Mouse (Mus musculus) MEL (cell line): ENCODE measurements at regions not wholly inside any gene's neighbourhood (a gene's known extent, or its start where the extent isn't known, plus 50 kb on each side); places are given as distances from the start of the nearest gene placed in this dataset.

Experiments
- DNase-seq: peaks from one replicate; pipeline ENCODE4 v3.0.0; 2011; ENCODE audit warnings: low read depth, low spot score
- H3K27ac ChIP-seq: 2 replicates; pipeline ENCODE4 v1.5.1; 2012; ENCODE audit warnings: low read depth, mild to moderate bottlenecking, control low read depth, low read length, moderate library complexity; ENCODE audit not compliant: control insufficient read depth
- H3K27me3 ChIP-seq, 2 experiments: fragments of 150-350 bp in 1 of 2; sonication (generic) in 1 of 2; 2 replicates each; pipeline ENCODE4 v1.6.1; 2012; ENCODE audit warnings: low read length in 2 of 2, mild to moderate bottlenecking in 2 of 2, improper control_type of control experiment in 1 of 2, moderate library complexity in 1 of 2; ENCODE audit not compliant: insufficient read depth in 2 of 2, control insufficient read depth in 1 of 2
- H3K36me3 ChIP-seq, 2 experiments: 2 replicates each; pipeline ENCODE4 v1.6.1; 2012 to 2014; ENCODE audit warnings: low read length in 2 of 2, improper control_type of control experiment in 1 of 2, inconsistent platforms in 1 of 2, mild to moderate bottlenecking in 1 of 2; ENCODE audit not compliant: insufficient read depth in 2 of 2, control insufficient read depth in 1 of 2
- H3K4me1 ChIP-seq, 2 experiments: fragments of 150-350 bp in 1 of 2; sonication (generic) in 1 of 2; 2 replicates each; pipeline ENCODE4 v1.6.1; 2012; ENCODE audit warnings: low read length in 2 of 2, improper control_type of control experiment in 1 of 2, mild to moderate bottlenecking in 1 of 2; ENCODE audit not compliant: insufficient read depth in 2 of 2, control insufficient read depth in 1 of 2
- H3K4me3 ChIP-seq, 2 experiments: fragments of 150-350 bp in 1 of 2; sonication (generic) in 1 of 2; 2 replicates each; pipeline ENCODE4 v1.5.1; 2012; ENCODE audit warnings: low read depth in 2 of 2, low read length in 2 of 2, mild to moderate bottlenecking in 2 of 2, moderate library complexity in 2 of 2, control low read depth in 1 of 2, improper control_type of control experiment in 1 of 2; ENCODE audit not compliant: control insufficient read depth in 1 of 2, insufficient read depth in 1 of 2
- H3K79me2 ChIP-seq: 2 replicates; pipeline ENCODE4 v1.6.1; 2012; ENCODE audit warnings: mild to moderate bottlenecking, low read length, moderate library complexity; ENCODE audit not compliant: control insufficient read depth, poor library complexity, insufficient read depth
- H3K9ac ChIP-seq: 2 replicates; pipeline ENCODE4 v1.6.1; 2012; ENCODE audit warnings: low read depth, mild to moderate bottlenecking, control low read depth, low read length, moderate library complexity; ENCODE audit not compliant: control insufficient read depth, poor library complexity, severe bottlenecking
- H3K9me3 ChIP-seq: fragments of 150-350 bp; sonication (generic); replicated peaks from 2 replicates; pipeline ENCODE4 v1.6.1; 2012; ENCODE audit warnings: mild to moderate bottlenecking, low read length, improper control_type of control experiment, moderate library complexity; ENCODE audit not compliant: insufficient read depth
- BHLHE40 ChIP-seq: IDR thresholded peaks from 2 replicates; pipeline ENCODE4 v1.6.1; 2012; ENCODE audit warnings: low read depth, mild to moderate bottlenecking, inconsistent platforms, low read length, improper control_type of control experiment, borderline replicate concordance
- CTCF ChIP-seq, 3 experiments: IDR thresholded peaks in 2 of 3; conservative IDR thresholded peaks in 1 of 3; 2 replicates each; pipeline ENCODE4 v1.5.1; 2011 to 2012; ENCODE audit warnings: low read length in 3 of 3, low read depth in 2 of 3, mild to moderate bottlenecking in 2 of 3, improper control_type of control experiment in 1 of 3, inconsistent platforms in 1 of 3, mixed read lengths in 1 of 3, moderate library complexity in 1 of 3; ENCODE audit not compliant: control insufficient read depth in 1 of 3, insufficient read depth in 1 of 3, poor library complexity in 1 of 3, severe bottlenecking in 1 of 3
- E2F4 ChIP-seq: IDR thresholded peaks from 2 replicates; pipeline ENCODE4 v1.6.1; 2011; ENCODE audit warnings: low read depth, low read length, improper control_type of control experiment, borderline replicate concordance
- ETS1 ChIP-seq: IDR thresholded peaks from 2 replicates; pipeline ENCODE4 v1.6.1; 2012; ENCODE audit warnings: low read depth, mild to moderate bottlenecking, inconsistent platforms, low read length, improper control_type of control experiment, moderate library complexity
- GATA1 ChIP-seq: IDR thresholded peaks from 2 replicates; pipeline ENCODE4 v1.6.1; 2011; ENCODE audit warnings: low read depth, low read length, improper control_type of control experiment
- HCFC1 ChIP-seq: IDR thresholded peaks from 2 replicates; pipeline ENCODE4 v1.6.1; 2012; ENCODE audit warnings: low read depth, mild to moderate bottlenecking, inconsistent platforms, low read length, improper control_type of control experiment, moderate library complexity
- MAZ ChIP-seq: IDR thresholded peaks from 2 replicates; pipeline ENCODE4 v1.6.1; 2012; ENCODE audit warnings: low read depth, mild to moderate bottlenecking, inconsistent platforms, low read length, improper control_type of control experiment
- MXI1 ChIP-seq: IDR thresholded peaks from 2 replicates; pipeline ENCODE4 v1.6.1; 2011; ENCODE audit warnings: mild to moderate bottlenecking, low read depth, low read length, improper control_type of control experiment
- MYB ChIP-seq: IDR thresholded peaks from 2 replicates; pipeline ENCODE4 v1.6.1; 2011; ENCODE audit warnings: mild to moderate bottlenecking, low read depth, low read length, improper control_type of control experiment
- MYC ChIP-seq: IDR thresholded peaks from 2 replicates; pipeline ENCODE4 v1.6.1; 2011; ENCODE audit warnings: low read depth, mild to moderate bottlenecking, low read length, improper control_type of control experiment, moderate library complexity
- NELFE ChIP-seq: IDR thresholded peaks from 2 replicates; pipeline ENCODE4 v1.6.1; 2011; ENCODE audit warnings: low read depth, low read length, improper control_type of control experiment
- NRF1 ChIP-seq: IDR thresholded peaks from 2 replicates; pipeline ENCODE4 v1.6.1; 2014; ENCODE audit warnings: low read depth, mild to moderate bottlenecking, inconsistent platforms, low read length, improper control_type of control experiment, moderate library complexity; ENCODE audit not compliant: poor library complexity, insufficient read depth, severe bottlenecking
- POLR2AphosphoS2 ChIP-seq: IDR thresholded peaks from 2 replicates; pipeline ENCODE4 v1.6.1; 2011; ENCODE audit warnings: low read length, improper control_type of control experiment
- RCOR1 ChIP-seq: IDR thresholded peaks from 2 replicates; pipeline ENCODE4 v1.6.1; 2012; ENCODE audit warnings: low read depth, mild to moderate bottlenecking, inconsistent platforms, low read length, improper control_type of control experiment
- SMC3 ChIP-seq: IDR thresholded peaks from 2 replicates; pipeline ENCODE4 v1.6.1; 2011; ENCODE audit warnings: low read depth, low read length, improper control_type of control experiment
- TAL1 ChIP-seq: IDR thresholded peaks from 2 replicates; pipeline ENCODE4 v1.6.1; 2012; ENCODE audit warnings: mild to moderate bottlenecking, inconsistent platforms, low read length, moderate library complexity, mixed read lengths
- TBP ChIP-seq: IDR thresholded peaks from 2 replicates; pipeline ENCODE4 v1.8.0; 2011; ENCODE audit warnings: low read depth, low read length, improper control_type of control experiment
- TCF12 ChIP-seq: IDR thresholded peaks from 2 replicates; pipeline ENCODE4 v1.6.1; 2014; ENCODE audit warnings: low read depth, mild to moderate bottlenecking, inconsistent platforms, low read length, improper control_type of control experiment, moderate library complexity
- UBTF ChIP-seq: IDR thresholded peaks from 2 replicates; pipeline ENCODE4 v1.6.1; 2012; ENCODE audit warnings: low read depth, mild to moderate bottlenecking, inconsistent platforms, low read length, improper control_type of control experiment, moderate library complexity, borderline replicate concordance; ENCODE audit not compliant: insufficient read depth
- USF2 ChIP-seq, 2 experiments: IDR thresholded peaks; 2 replicates each; pipeline ENCODE4 v1.6.1; 2011 to 2012; ENCODE audit warnings: improper control_type of control experiment in 2 of 2, low read length in 2 of 2, borderline replicate concordance in 1 of 2, inconsistent platforms in 1 of 2, low read depth in 1 of 2, mild to moderate bottlenecking in 1 of 2; ENCODE audit not compliant: insufficient read depth in 1 of 2
- ZC3H11A ChIP-seq: IDR thresholded peaks from 2 replicates; pipeline ENCODE4 v1.6.1; 2012; ENCODE audit warnings: low read depth, mild to moderate bottlenecking, inconsistent platforms, low read length, improper control_type of control experiment
- ZKSCAN1 ChIP-seq: IDR thresholded peaks from 2 replicates; pipeline ENCODE4 v1.6.1; 2012; ENCODE audit warnings: low read depth, mild to moderate bottlenecking, inconsistent platforms, low read length, improper control_type of control experiment, moderate library complexity
- ZNF384 ChIP-seq: IDR thresholded peaks from 2 replicates; pipeline ENCODE4 v1.6.1; 2012; ENCODE audit warnings: low read depth, mild to moderate bottlenecking, inconsistent platforms, low read length, improper control_type of control experiment

DNA sequence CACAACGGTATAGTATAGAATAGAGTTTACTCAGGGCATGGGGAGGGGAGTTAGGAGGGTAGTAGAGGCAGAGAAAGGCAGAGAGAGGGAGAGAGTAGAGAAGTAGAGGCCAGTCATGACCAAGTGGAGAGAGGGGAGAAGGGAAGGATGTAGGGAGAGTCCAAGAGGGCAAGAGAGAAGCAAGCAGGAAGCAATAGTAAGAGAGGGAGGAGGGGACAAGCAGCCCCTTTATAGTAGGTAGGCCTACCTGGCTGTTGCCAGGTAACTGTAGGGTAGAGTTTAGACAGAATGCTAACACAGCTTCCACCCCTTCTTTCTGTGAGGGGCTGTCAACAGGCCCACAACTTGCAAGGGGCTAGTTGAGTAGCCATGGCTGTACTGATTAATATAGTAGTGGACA, 69.2 kb upstream of the Tpm1 start:
- Histone ChIP-seq H3K27ac (no peak overlapping the region), H3K79me2 (no peaks in the 10 kb centered on the region), H3K4me1 (no peaks in the 10 kb centered on the region), H3K9me3 (no peaks in the 10 kb centered on the region), H3K4me3 (no peak overlapping the region), H3K36me3 (no peaks in the 10 kb centered on the region), H3K27me3 (no peaks in the 10 kb centered on the region; a peak in 1 of 4 replicates)
- no peak for DNase-seq
- TF ChIP-seq MYB = no peak
- no peak for TF ChIP-seq SMC3
- TF ChIP-seq USF2 (IDR thresholded peaks at IDR 0.05; ENCODE audit: borderline replicate concordance in 1 of 2, insufficient read depth in 1 of 2, low read depth in 1 of 2, low read length in 2 of 2) = no peak
- TF ChIP-seq NRF1 = no peak
- TF ChIP-seq, all 39 proteins: peak for 0
- no peak overlapping the region for H3K9ac ChIP-seq

DNA sequence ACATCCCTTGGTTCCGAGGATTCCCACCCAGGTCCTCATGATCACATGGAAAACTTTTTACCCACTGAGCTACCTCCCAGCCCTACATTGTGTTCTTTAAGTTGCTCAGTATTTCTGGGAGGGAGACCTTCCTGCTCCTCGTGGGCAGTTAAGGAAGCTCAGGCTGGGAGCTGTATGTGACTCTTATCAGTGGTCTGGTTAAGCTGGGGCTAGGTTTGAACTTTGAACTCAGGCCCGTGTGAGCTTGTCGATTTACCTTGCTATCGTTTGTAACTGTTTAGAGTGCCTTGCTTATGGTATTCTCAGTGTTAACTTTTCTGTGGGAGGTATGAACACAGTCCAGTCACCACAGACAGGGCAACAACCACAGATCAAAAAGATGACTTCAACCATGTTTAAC, 68.4 kb upstream of the Tpm1 start:
- Histone ChIP-seq H3K9me3 (no peaks in the 10 kb centered on the region), H3K9ac (no peak overlapping the region)

DNA sequence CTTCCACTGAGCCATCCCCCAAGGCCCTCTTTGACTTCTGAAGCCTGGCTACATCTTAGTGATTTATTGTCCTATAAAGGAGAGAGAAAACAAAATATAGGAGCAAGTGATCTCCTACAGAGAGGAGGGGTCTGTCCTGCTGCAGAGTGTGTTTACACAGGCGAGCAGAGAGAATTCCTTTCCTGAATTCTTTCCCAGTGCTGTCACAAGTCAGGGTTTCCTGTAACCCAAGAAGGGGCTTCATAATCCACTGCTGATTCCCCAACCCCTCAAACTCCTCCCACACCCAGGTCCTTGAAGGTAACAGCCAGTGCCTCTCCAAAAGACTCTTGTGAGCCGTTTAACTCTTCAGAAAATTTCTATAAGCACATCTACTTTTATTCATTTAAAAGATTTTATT, 66.8 kb upstream of the Tpm1 start:
- TF ChIP-seq MXI1 = no peak
- TF ChIP-seq BHLHE40 = no peak
- no peak for TF ChIP-seq TCF12
- no peak for TF ChIP-seq CTCF (IDR thresholded peaks at IDR 0.05 in 2 of 3, conservative IDR thresholded peaks at IDR 0.05 in 1 of 3; ENCODE audit: control insufficient read depth in 1 of 3, insufficient read depth in 1 of 3, low read depth in 2 of 3, low read length in 3 of 3, poor library complexity in 1 of 3, severe bottlenecking in 1 of 3)
- no peak for TF ChIP-seq ZNF384
- no peak for TF ChIP-seq USF2 (IDR thresholded peaks at IDR 0.05; ENCODE audit: borderline replicate concordance in 1 of 2, insufficient read depth in 1 of 2, low read depth in 1 of 2, low read length in 2 of 2)
- no peak for TF ChIP-seq TAL1
- no peak for TF ChIP-seq MYB
- TF ChIP-seq MYC = no peak
- no peak for TF ChIP-seq UBTF
- TF ChIP-seq NELFE = no peak
- no peak for TF ChIP-seq SMC3
- no peak for TF ChIP-seq TBP
- no peak for TF ChIP-seq ETS1
- TF ChIP-seq ZC3H11A = no peak
- TF ChIP-seq HCFC1 = no peak
- no peak for TF ChIP-seq E2F4
- no peak for TF ChIP-seq POLR2AphosphoS2
- no peak for TF ChIP-seq MAZ
- no peak for TF ChIP-seq ZKSCAN1
- DNase-seq = no peak
- no peak overlapping the region for H3K27ac ChIP-seq

More for the DNA sequence above, 68.4 kb upstream of the Tpm1 start:
- no peak for DNase-seq
- Histone ChIP-seq H3K36me3 (no peaks in the 10 kb centered on the region), H3K27me3 (no peaks in the 10 kb centered on the region; a peak in 1 of 4 replicates), H3K4me1 (no peaks in the 10 kb centered on the region), H3K27ac (no peak overlapping the region), H3K79me2 (no peaks in the 10 kb centered on the region), H3K4me3 (no peak overlapping the region)
- TF ChIP-seq NELFE = no peak
- no peak for TF ChIP-seq BHLHE40
- no peak for TF ChIP-seq RCOR1
- no peak for TF ChIP-seq GATA1

More for the DNA sequence above, 66.8 kb upstream of the Tpm1 start:
- Histone ChIP-seq H3K79me2 (no peaks in the 10 kb centered on the region), H3K36me3 (no peaks in the 10 kb centered on the region), H3K4me3 (no peak overlapping the region), H3K4me1 (no peaks in the 10 kb centered on the region), H3K9ac (no peak overlapping the region), H3K9me3 (no peaks in the 10 kb centered on the region), H3K27me3 (no peaks in the 10 kb centered on the region; a peak in 1 of 4 replicates)
